Mouse (Mus musculus) ES-Bruce4 (cell line): ENCODE results near the gene Zswim3.

Experiments
- CTCF ChIP-seq: IDR thresholded peaks from one replicate; pipeline ENCODE4 v1.8.1; 2011; ENCODE audit warnings: low read depth, low read length
- POLR2A ChIP-seq: IDR thresholded peaks from one replicate; pipeline ENCODE4 v1.8.1; 2011; ENCODE audit warnings: low read length; ENCODE audit not compliant: insufficient read depth

GRCm38 (mm10) chr2:164786388-164786885 is 18.5 kb upstream of the Zswim3 start:
- TF ChIP-seq CTCF: no peak
- no peak for TF ChIP-seq POLR2A
